Mouse (Mus musculus): ENCODE measurements at regions not wholly inside any gene's neighbourhood (a gene's known extent, or its start where the extent isn't known, plus 50 kb on each side); places are given as distances from the start of the nearest gene placed in this dataset.

DNA sequence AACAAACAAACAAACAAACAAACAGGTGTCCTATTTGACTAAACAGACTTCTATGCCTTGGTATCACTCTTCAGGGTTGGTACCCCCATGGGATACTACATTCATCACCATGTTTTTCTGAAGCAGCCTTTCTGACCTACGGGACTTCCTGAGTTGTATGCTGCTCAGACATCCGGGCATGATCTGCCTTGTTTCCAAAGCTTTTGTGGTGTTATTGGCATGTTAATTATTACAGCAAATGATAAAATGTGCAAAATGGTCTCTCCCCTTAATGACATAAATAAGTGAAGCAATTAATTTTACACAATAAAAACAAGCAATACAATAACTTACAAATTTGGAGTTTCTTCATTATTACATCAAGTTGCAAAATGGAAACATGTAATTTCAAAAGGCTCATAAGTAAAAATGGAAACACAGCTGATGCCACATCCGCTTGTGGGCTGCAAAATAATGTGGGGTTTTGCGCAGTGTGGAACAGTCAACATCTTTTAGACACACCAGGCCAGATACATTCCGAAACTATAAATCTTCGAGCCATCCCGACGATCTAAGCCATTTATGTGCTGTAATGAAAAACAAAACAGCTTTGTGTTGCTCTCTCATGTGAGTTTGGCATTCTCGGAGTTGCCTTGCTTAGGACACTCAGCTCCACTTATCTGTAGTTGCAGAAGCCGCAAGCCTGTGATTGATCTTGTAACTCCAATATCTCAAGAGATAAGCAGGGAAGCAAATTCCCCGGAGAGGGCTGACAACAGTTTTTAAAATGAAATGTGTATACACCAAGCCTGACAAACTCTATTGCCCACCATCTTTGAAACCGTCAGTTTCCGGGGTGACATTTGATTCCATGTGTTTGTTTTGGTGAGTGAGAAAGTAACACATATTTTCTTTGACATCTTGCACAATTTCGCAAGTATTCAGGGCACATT, 121.3 kb downstream of the Cdca7 start:
- DNase-seq, result no peak
- Histone ChIP-seq H3K4me3 (replicated peaks; ENCODE audit: insufficient read depth, low read depth, low read length) (no peak overlapping the region), H3K27ac (ENCODE audit: insufficient read depth, low read length) (no peak overlapping the region), H3K4me1 (ENCODE audit: control insufficient read depth, insufficient read depth, low read length) (no peaks in the 10 kb centered on the region), H3K27me3 (ENCODE audit: control insufficient read depth, insufficient read depth, low read length) (no peaks in the 10 kb centered on the region)
- WGBS, result 57% methylated on average over 14 of the region's 14 CpGs
- TF ChIP-seq POLR2A (IDR thresholded peaks at IDR 0.05; ENCODE audit: borderline replicate concordance, insufficient read depth, low read length) (no peak), CTCF (IDR thresholded peaks at IDR 0.05; ENCODE audit: borderline replicate concordance, insufficient read depth, low read depth, low read length) (no peak)

- DNase-seq, result no peak
- Histone ChIP-seq H3K27me3 (ENCODE audit: control insufficient read depth, insufficient read depth, low read length) (no peaks in the 10 kb centered on the region), H3K27ac (ENCODE audit: insufficient read depth, low read length) (no peak overlapping the region), H3K4me1 (ENCODE audit: control insufficient read depth, insufficient read depth, low read length) (no peaks in the 10 kb centered on the region), H3K4me3 (replicated peaks; ENCODE audit: insufficient read depth, low read depth, low read length) (no peak overlapping the region)
- TF ChIP-seq POLR2A (IDR thresholded peaks at IDR 0.05; ENCODE audit: borderline replicate concordance, insufficient read depth, low read length) (no peak), CTCF (IDR thresholded peaks at IDR 0.05; ENCODE audit: borderline replicate concordance, insufficient read depth, low read depth, low read length) (no peak)
- WGBS, result 52% methylated on average over 9 of the region's 9 CpGs
Observed at GRCm38 (mm10) chr2:72597941-72598340, 122.0 kb downstream of the Cdca7 start.

DNA sequence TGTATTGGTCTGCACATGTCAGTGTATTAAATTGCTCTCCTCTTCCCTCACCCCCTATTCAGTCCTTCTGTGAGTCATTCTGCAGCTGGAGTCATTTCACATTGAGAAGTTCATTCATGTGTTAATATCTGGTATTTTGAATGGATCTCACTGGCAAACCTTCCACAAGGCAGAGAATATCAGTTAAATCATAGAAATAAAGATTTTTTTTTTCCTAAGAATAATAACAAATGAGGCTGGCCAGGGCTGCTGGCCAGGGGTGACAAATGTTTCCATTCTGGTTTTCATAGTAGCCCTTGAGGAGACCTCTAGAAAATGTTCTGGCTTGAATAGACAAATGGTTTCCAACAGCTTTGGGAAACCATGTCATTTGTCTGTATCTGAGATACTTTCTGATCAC, 124.8 kb downstream of the Cdca7 start:
- Histone ChIP-seq H3K27ac (ENCODE audit: insufficient read depth, low read length) (no peak overlapping the region), H3K4me1 (ENCODE audit: control insufficient read depth, insufficient read depth, low read length) (no peaks in the 10 kb centered on the region), H3K27me3 (ENCODE audit: control insufficient read depth, insufficient read depth, low read length) (no peaks in the 10 kb centered on the region), H3K4me3 (replicated peaks; ENCODE audit: insufficient read depth, low read depth, low read length) (no peak overlapping the region)
- DNase-seq, result no peak
- TF ChIP-seq CTCF (IDR thresholded peaks at IDR 0.05; ENCODE audit: borderline replicate concordance, insufficient read depth, low read depth, low read length), result no peak
- no peak for TF ChIP-seq POLR2A (IDR thresholded peaks at IDR 0.05; ENCODE audit: borderline replicate concordance, insufficient read depth, low read length)

GRCm38 (mm10) chr2:72602152-72602551, 126.2 kb downstream of the Cdca7 start:
- 30% methylated on average over 1 of the region's 1 CpGs for WGBS
- no peaks in the 10 kb centered on the region for H3K4me1 ChIP-seq (ENCODE audit: control insufficient read depth, insufficient read depth, low read length)
- no peak for TF ChIP-seq CTCF (IDR thresholded peaks at IDR 0.05; ENCODE audit: borderline replicate concordance, insufficient read depth, low read depth, low read length)
- TF ChIP-seq POLR2A (IDR thresholded peaks at IDR 0.05; ENCODE audit: borderline replicate concordance, insufficient read depth, low read length), result no peak
- H3K27me3 ChIP-seq (ENCODE audit: control insufficient read depth, insufficient read depth, low read length), result no peaks in the 10 kb centered on the region
- no peak overlapping the region for H3K4me3 ChIP-seq (replicated peaks; ENCODE audit: insufficient read depth, low read depth, low read length)
- H3K27ac ChIP-seq (ENCODE audit: insufficient read depth, low read length), result no peak overlapping the region
- peak in 1 of 2 experiments; percentile 10 for DNase-seq

DNA sequence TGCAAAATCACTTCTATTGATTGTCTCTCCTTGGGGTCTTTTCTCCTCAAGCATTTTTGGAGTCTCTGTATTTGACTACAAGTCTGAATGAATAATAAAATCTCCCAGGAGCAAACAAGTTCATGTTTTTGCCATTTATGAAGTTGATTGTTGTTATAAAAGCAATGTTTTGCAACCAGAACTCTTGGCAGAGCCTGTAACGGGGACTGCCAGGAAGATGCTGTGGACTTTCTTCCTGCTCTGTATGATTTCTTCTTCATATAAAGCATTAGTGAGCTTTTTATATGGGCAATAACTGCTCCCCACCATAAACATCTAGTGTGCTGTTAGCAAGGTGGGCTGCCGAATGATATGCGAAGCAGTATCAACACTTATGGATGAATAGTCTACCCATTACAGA, 136.3 kb downstream of the Cdca7 start:
- no peaks in the 10 kb centered on the region for H3K4me1 ChIP-seq (ENCODE audit: control insufficient read depth, insufficient read depth, low read length)
- DNase-seq, result no peak
- H3K4me3 ChIP-seq (replicated peaks; ENCODE audit: insufficient read depth, low read depth, low read length), result no peak overlapping the region
- 93% methylated on average over 3 of the region's 3 CpGs for WGBS
- TF ChIP-seq POLR2A (IDR thresholded peaks at IDR 0.05; ENCODE audit: borderline replicate concordance, insufficient read depth, low read length) (no peak), CTCF (IDR thresholded peaks at IDR 0.05; ENCODE audit: borderline replicate concordance, insufficient read depth, low read depth, low read length) (no peak)
- H3K27ac ChIP-seq (ENCODE audit: insufficient read depth, low read length), result no peak overlapping the region
- no peaks in the 10 kb centered on the region for H3K27me3 ChIP-seq (ENCODE audit: control insufficient read depth, insufficient read depth, low read length)

GRCm38 (mm10) chr2:72614256-72614655, 138.3 kb downstream of the Cdca7 start:
- Histone ChIP-seq H3K4me1 (ENCODE audit: control insufficient read depth, insufficient read depth, low read length) (no peaks in the 10 kb centered on the region), H3K4me3 (replicated peaks; ENCODE audit: insufficient read depth, low read depth, low read length) (no peak overlapping the region), H3K27me3 (ENCODE audit: control insufficient read depth, insufficient read depth, low read length) (no peaks in the 10 kb centered on the region), H3K27ac (ENCODE audit: insufficient read depth, low read length) (no peak overlapping the region)
- DNase-seq, result peak; percentile 36 to 65
- 11% methylated on average over 8 of the region's 8 CpGs for WGBS
- TF ChIP-seq CTCF (IDR thresholded peaks at IDR 0.05; ENCODE audit: borderline replicate concordance, insufficient read depth, low read depth, low read length) (no peak), POLR2A (IDR thresholded peaks at IDR 0.05; ENCODE audit: borderline replicate concordance, insufficient read depth, low read length) (no peak)

GRCm38 (mm10) chr2:72615869-72616268, 139.9 kb downstream of the Cdca7 start:
- 99% methylated on average over 2 of the region's 2 CpGs for WGBS
- Histone ChIP-seq H3K27me3 (ENCODE audit: control insufficient read depth, insufficient read depth, low read length) (no peaks in the 10 kb centered on the region), H3K4me1 (ENCODE audit: control insufficient read depth, insufficient read depth, low read length) (no peaks in the 10 kb centered on the region), H3K4me3 (replicated peaks; ENCODE audit: insufficient read depth, low read depth, low read length) (no peak overlapping the region), H3K27ac (ENCODE audit: insufficient read depth, low read length) (no peak overlapping the region)
- no peak for TF ChIP-seq CTCF (IDR thresholded peaks at IDR 0.05; ENCODE audit: borderline replicate concordance, insufficient read depth, low read depth, low read length)
- no peak for TF ChIP-seq POLR2A (IDR thresholded peaks at IDR 0.05; ENCODE audit: borderline replicate concordance, insufficient read depth, low read length)
- DNase-seq, result no peak

DNA sequence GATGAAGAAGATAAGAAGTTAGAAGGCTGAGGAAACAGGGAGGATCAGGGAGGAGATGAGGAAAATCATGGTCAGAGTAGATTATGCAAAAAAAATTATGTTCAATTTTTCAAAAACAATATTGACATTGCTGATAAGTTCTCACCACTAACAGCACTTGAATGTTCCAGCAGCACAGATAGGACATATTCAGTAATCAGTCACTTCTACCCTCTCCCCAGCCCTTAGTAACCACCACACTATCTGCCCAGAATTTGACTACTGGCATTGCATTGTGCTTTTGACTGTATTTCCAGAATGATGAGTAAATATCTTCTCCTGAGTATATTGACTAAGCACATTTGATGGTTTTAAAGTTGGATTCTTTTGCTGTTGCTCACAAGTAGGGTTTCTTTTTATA, 140.5 kb downstream of the Cdca7 start:
- Histone ChIP-seq H3K27ac (ENCODE audit: insufficient read depth, low read length) (no peak overlapping the region), H3K27me3 (ENCODE audit: control insufficient read depth, insufficient read depth, low read length) (no peaks in the 10 kb centered on the region; the same call in 1 of the 2 replicates), H3K4me3 (replicated peaks; ENCODE audit: insufficient read depth, low read depth, low read length) (no peak overlapping the region), H3K4me1 (ENCODE audit: control insufficient read depth, insufficient read depth, low read length) (no peaks in the 10 kb centered on the region)
- TF ChIP-seq CTCF (IDR thresholded peaks at IDR 0.05; ENCODE audit: borderline replicate concordance, insufficient read depth, low read depth, low read length) (no peak), POLR2A (IDR thresholded peaks at IDR 0.05; ENCODE audit: borderline replicate concordance, insufficient read depth, low read length) (no peak)
- DNase-seq, result no peak
